Mouse (Mus musculus) ovary, adult 2 months (tissue): ENCODE measurements around the gene Spn. TPM values are rescaled to one million over a fixed set of nuclear protein-coding genes. Genes with fewer than 3 reads are reported as not detected.

ENCODE experiments used
- polyA plus RNA-seq: library from polyadenylated mRNA; depleted of rRNA; stranded (reverse); fragments of >200 nt; gene quantifications from 2 replicates; pipeline ENCODE4 v1.2.3, GENCODE M21; 2012; rRNA removed

Spn gene
- polyA plus RNA-seq, result 2.0 and 2.2 TPM in 2 replicates

GRCm38 (mm10) chr7:127137262-127138017, at the start of gene Spn:
Spn (minus strand) TSS chr7:127137823.

DNA sequence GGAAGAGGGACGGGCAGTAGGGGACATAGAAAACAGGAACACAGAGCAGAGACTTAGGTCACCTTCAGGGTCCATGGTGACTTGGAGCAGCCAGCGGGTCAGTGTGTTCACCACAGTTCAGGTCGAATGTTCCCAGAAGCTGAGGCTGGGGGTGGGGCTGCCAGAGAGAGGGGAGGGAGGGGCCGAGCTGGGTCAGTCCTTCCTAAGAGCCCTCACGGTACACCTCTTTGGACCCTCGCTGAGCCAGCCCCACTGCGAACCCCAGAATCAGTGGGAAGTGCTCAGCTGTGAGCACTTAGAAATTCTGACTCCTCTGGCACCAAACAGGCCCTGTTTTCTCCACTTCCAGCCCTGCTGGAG, 15.7 kb downstream of the Spn start, which contains the start of gene Qprt:
Qprt (minus strand) TSS at position 316 of the 360 bp plus-strand sequence.

GRCm38 (mm10) chr7:127091114-127091896, 46.3 kb downstream of the Spn start, which contains the start of gene AI467606:
AI467606 (plus strand) TSS chr7:127091359.

DNA sequence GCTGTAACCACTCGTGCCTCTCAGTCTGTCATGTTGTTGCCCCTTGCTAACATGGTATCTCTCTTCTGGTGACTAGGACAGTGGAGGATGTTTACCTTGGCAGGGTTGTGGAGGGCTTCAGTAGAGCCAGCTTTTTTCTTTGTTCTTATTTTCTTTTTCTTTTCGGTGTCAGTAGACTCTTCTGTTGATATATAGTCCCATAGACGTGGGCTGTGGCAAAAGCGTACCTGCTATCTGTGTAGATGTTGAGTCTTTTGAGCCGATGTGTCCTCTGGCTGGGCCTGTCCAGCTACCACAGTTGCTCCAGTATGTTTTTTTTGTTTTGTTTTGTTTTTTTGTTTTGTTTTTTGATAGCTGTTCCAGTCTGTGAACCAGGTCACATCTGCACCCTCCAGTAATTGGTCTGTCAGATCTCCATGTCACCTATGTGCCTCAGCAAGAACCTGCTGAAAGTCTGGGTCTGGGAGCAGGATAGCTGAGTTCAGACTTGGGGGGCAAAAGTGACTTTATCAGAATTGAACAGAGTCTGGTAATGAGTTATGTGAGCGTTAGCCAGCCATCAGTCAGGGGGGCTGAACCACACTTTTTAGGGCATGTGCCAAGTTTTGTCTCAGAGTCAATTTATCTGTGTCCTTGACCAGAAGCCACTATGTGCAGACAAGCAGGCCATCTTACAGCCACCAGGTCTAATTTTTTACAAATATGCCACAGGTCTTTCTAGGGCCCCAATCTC, 50.2 kb downstream of the Spn start, which contains the start of gene Zg16:
Zg16 (minus strand) TSS at position 51 of the 733 bp plus-strand sequence.

Other genes starting within 250 kb of the Spn start
- gene Tmem219, start 214.9 kb downstream of the Spn start, polyA plus RNA-seq, result 86.4 and 116 TPM in 2 replicates
- gene Kctd13, start 208.9 kb downstream of the Spn start, polyA plus RNA-seq, result 44.3 and 45.2 TPM in 2 replicates
- gene Asphd1, start 188.2 kb downstream of the Spn start, polyA plus RNA-seq, result 0.18 and 0.73 TPM in 2 replicates
- gene Sez6l2, start 187.3 kb downstream of the Spn start, polyA plus RNA-seq, result 12.3 and 14.6 TPM in 2 replicates
- gene Cdipt, start 161.9 kb downstream of the Spn start, polyA plus RNA-seq, result 307 and 318 TPM in 2 replicates
- 2.1 and 2.2 TPM in 2 replicates for gene Cdiptos, start 161.7 kb downstream of the Spn start, polyA plus RNA-seq
- gene Mvp, start 123.2 kb downstream of the Spn start, polyA plus RNA-seq, result 82.1 and 99.8 TPM in 2 replicates
- gene Pagr1b, start 121.3 kb downstream of the Spn start, polyA plus RNA-seq, result 2.2 and 4.7 TPM in 2 replicates
- 1.3 and 3.5 TPM in 2 replicates for gene Pagr1a, start 120.5 kb downstream of the Spn start, polyA plus RNA-seq
- gene Gm42742, start 116.7 kb downstream of the Spn start, polyA plus RNA-seq, result 60.7 and 61.9 TPM in 2 replicates
- gene Prrt2, start 116.6 kb downstream of the Spn start, polyA plus RNA-seq, result 20.6 and 34.9 TPM in 2 replicates
- 393 and 433 TPM in 2 replicates for gene Maz, start 110.8 kb downstream of the Spn start, polyA plus RNA-seq
- 6.5 and 11.3 TPM in 2 replicates for gene Kif22, start 95.4 kb downstream of the Spn start, polyA plus RNA-seq
- gene Zg16, start 50.5 kb downstream of the Spn start, polyA plus RNA-seq, result 4.6 and 8.5 TPM in 2 replicates
- 31.3 and 37.2 TPM in 2 replicates for gene AI467606, start 46.5 kb downstream of the Spn start, polyA plus RNA-seq
- gene Qprt, start 15.6 kb downstream of the Spn start, polyA plus RNA-seq, result 2.5 and 3.0 TPM in 2 replicates
- gene Cd2bp2, start 58.2 kb upstream of the Spn start, polyA plus RNA-seq, result 22.5 and 27.3 TPM in 2 replicates
- gene Tbc1d10b, start 70.6 kb upstream of the Spn start, polyA plus RNA-seq, result 37.8 and 46.0 TPM in 2 replicates
- 0.89 and 1.2 TPM in 2 replicates for gene Mylpf, start 71.1 kb upstream of the Spn start, polyA plus RNA-seq
- 30.4 and 32.0 TPM in 2 replicates for gene Zfp553, start 95.2 kb upstream of the Spn start, polyA plus RNA-seq
- gene Sept1, start 95.3 kb upstream of the Spn start, polyA plus RNA-seq, result 13.9 and 22.8 TPM in 2 replicates
- 290 and 471 TPM in 2 replicates for gene Zfp771, start 106.5 kb upstream of the Spn start, polyA plus RNA-seq
- 82.3 and 102 TPM in 2 replicates for gene Dctpp1, start 122.9 kb upstream of the Spn start, polyA plus RNA-seq
- 19.5 and 24.6 TPM in 2 replicates for gene Sephs2, start 136.2 kb upstream of the Spn start, polyA plus RNA-seq
- 4.3 and 4.5 TPM in 2 replicates for gene Itgal, start 158.4 kb upstream of the Spn start, polyA plus RNA-seq
- 48.6 and 54.8 TPM in 2 replicates for gene Zfp768, start 207.8 kb upstream of the Spn start, polyA plus RNA-seq
- gene Zfp747, start 238.2 kb upstream of the Spn start, polyA plus RNA-seq, result 9.1 and 10.7 TPM in 2 replicates
- 4.5 and 4.6 TPM in 2 replicates for gene 9130019O22Rik, start 249.3 kb upstream of the Spn start, polyA plus RNA-seq